Comparison of ENCODE assay signal across 9 mouse cellular contexts in the genomic region with DNA sequence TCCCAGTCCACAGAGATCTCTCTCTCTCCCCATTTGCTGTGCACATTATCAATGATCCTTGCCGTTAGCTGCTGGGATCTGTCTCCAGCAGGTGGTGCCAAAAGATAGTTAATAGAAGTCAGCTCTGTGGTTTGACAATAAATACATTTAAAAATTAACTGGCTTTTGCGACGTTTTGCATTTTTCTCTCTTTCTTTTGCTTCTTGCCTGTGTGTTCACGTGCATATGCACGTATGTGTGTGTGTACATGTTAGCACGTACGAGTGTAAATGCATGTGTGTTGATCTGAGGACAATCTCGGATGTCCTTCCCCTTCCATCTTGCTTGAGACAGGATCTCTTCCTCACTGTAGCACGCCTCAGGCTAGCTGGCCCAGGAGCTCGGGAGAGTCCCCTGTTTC. TPM values are rescaled to one million over a fixed set of nuclear protein-coding genes. Genes with fewer than 3 reads are reported as not detected.
A peak's percentile ranks its signal among the peaks of the same experiment; 100 is the strongest.
DNase-seq lines count a peak whose midpoint lies in the region; ATAC-seq and TF ChIP-seq lines count a peak whose summit lies in the region.
"Had no signal": no experiment of that assay in that cellular context is flagged by ENCODE, and none has a peak within 500 bp of the region (broad histone marks: within the 10 kb centered on the region; RNA-seq: fewer than 3 reads in every experiment).

No protein-coding gene starts in this region.

- no peak overlapping the region for H3K4me3 ChIP-seq in liver, adult 2 months (ENCODE audit: insufficient read depth, low read depth, low read length)
- no peak overlapping the region for H3K4me3 ChIP-seq in liver, embryonic 12.5 days
- H3K4me3 ChIP-seq in kidney, adult 2 months (ENCODE audit: insufficient read depth, low read depth, low read length) = no peak overlapping the region
- H3K4me3 ChIP-seq in forebrain, embryonic 13.5 days = no peak overlapping the region

- no peaks in the 10 kb centered on the region for H3K9me3 ChIP-seq in liver, embryonic 12.5 days (replicated peaks)
- 0 out of 2 replicates have a peak, but pooled peaks cover under 1% of the 10 kb centered on the region for H3K9me3 ChIP-seq in forebrain, embryonic 13.5 days (replicated peaks)

- 43% methylated on average over 10 of the region's 10 CpGs for WGBS in liver, adult 2 months
- 35% methylated on average over 10 of the region's 10 CpGs for WGBS in liver, embryonic 12.5 days (ENCODE audit: insufficient replicate concordance)
- 24% methylated on average over 10 of the region's 10 CpGs for WGBS in kidney, adult 2 months
- 49% methylated on average over 10 of the region's 10 CpGs for WGBS in forebrain, embryonic 13.5 days

- H3K79me2 ChIP-seq in liver, adult 2 months (ENCODE audit: control insufficient read depth, insufficient read depth, low read length) = no peaks in the 10 kb centered on the region

- TF ChIP-seq POLR2A in liver, adult 2 months (IDR thresholded peaks at IDR 0.05; ENCODE audit: extremely low read depth, insufficient read depth, low read length) = no peak
- no peak for TF ChIP-seq POLR2A in kidney, adult 2 months (IDR thresholded peaks at IDR 0.05; ENCODE audit: low read depth, low read length)

- H3K36me3 ChIP-seq in liver, adult 2 months (ENCODE audit: control insufficient read depth, insufficient read depth, low read length) = no peaks in the 10 kb centered on the region
- H3K36me3 ChIP-seq in liver, embryonic 12.5 days = no peaks in the 10 kb centered on the region
- no peaks in the 10 kb centered on the region for H3K36me3 ChIP-seq in kidney, adult 2 months (ENCODE audit: control insufficient read depth, insufficient read depth, low read length)
- H3K36me3 ChIP-seq in forebrain, embryonic 13.5 days (ENCODE audit: poor library complexity, severe bottlenecking) = no peaks in the 10 kb centered on the region

- peak; percentile 37; the same call in 1 of the 2 replicates for TF ChIP-seq CTCF in liver, adult 2 months (IDR thresholded peaks at IDR 0.05; ENCODE audit: low read depth, low read length)
- peak; percentile 69 for TF ChIP-seq CTCF in kidney, adult 2 months (conservative IDR thresholded peaks at IDR 0.05; ENCODE audit: insufficient read depth, insufficient read length, low read depth, low read length)

- no peaks in the 10 kb centered on the region for H3K27me3 ChIP-seq in liver, adult 2 months (ENCODE audit: control insufficient read depth, insufficient read depth, low read length)
- no peaks in the 10 kb centered on the region for H3K27me3 ChIP-seq in liver, embryonic 12.5 days (replicated peaks)
- no peaks in the 10 kb centered on the region for H3K27me3 ChIP-seq in kidney, adult 2 months (replicated peaks; ENCODE audit: control insufficient read depth, insufficient read depth, low read length)
- no peaks in the 10 kb centered on the region; the same call in 1 of the 2 replicates for H3K27me3 ChIP-seq in forebrain, embryonic 13.5 days

- peak; percentile 45 for DNase-seq in liver, adult 2 months (ENCODE audit: extremely low read depth, low read depth, low spot score)
- peak; percentile 34 for DNase-seq in embryo, embryonic 11.5 days (ENCODE audit: low read depth, low spot score)
- peak; percentile 74 for DNase-seq in kidney, adult 2 months
- DNase-seq in left cerebral cortex, postnatal 4 days = peak; percentile 58
- DNase-seq in retina, embryonic 14.5 days (ENCODE audit: low spot score) = peak; percentile 78

- no peak for ATAC-seq in liver, embryonic 12.5 days
- ATAC-seq in activated CD4-positive, CD25-positive, alpha-beta regulatory T cell, adult 4 months = peak; percentile 43
- ATAC-seq in forebrain, embryonic 13.5 days = no peak

- no peak overlapping the region for H3K27ac ChIP-seq in liver, adult 2 months (replicated peaks; ENCODE audit: insufficient read depth, low read depth, low read length)
- H3K27ac ChIP-seq in liver, embryonic 12.5 days = no peak overlapping the region
- no peak overlapping the region for H3K27ac ChIP-seq in kidney, adult 2 months (ENCODE audit: insufficient read depth, low read depth, low read length)
- H3K27ac ChIP-seq in forebrain, embryonic 13.5 days = no peak overlapping the region

- H3K4me2 ChIP-seq in liver, embryonic 12.5 days = no peak overlapping the region
- no peak overlapping the region for H3K4me2 ChIP-seq in forebrain, embryonic 13.5 days

- intact Hi-C loops in left cerebral cortex, postnatal 4 days (cut with DNase I) = loop anchor here (5.0 to 10.0 kb wide), 2 partner anchors 104 to 352 kb away; partner anchors contain the start of gene Rbm24

- no peak overlapping the region for H3K9ac ChIP-seq in liver, adult 2 months (ENCODE audit: low read depth, low read length)
- H3K9ac ChIP-seq in liver, embryonic 12.5 days = no peak overlapping the region
- no peak overlapping the region for H3K9ac ChIP-seq in forebrain, embryonic 13.5 days

- H3K4me1 ChIP-seq in liver, adult 2 months (ENCODE audit: control insufficient read depth, insufficient read depth, low read length) = no peaks in the 10 kb centered on the region
- H3K4me1 ChIP-seq in liver, embryonic 12.5 days = no peaks in the 10 kb centered on the region
- peaks cover 8% of the 10 kb centered on the region; the same call in 1 of the 2 replicates for H3K4me1 ChIP-seq in kidney, adult 2 months (ENCODE audit: control insufficient read depth, insufficient read depth, low read length)
- no peaks in the 10 kb centered on the region for H3K4me1 ChIP-seq in forebrain, embryonic 13.5 days

RNA-seq across cellular contexts. Expression of gene Stmnd1, which starts 37.3 kb away (rescaled TPM):
- not detected in 2 replicates for total RNA-seq in liver, adult 2 months (2014; rRNA removed)
- polyA plus RNA-seq in liver, adult 2 months (2012; rRNA removed) = not detected in 2 replicates
- polyA plus RNA-seq in liver, embryonic 12.5 days (2016; fragmentation: Nextera tagmentation; extraction: Ambion mirVana) = not detected in 2 replicates
- not detected for polyA plus RNA-seq in activated CD4-positive, CD25-positive, alpha-beta regulatory T cell, adult 4 months (2017; shearing (Covaris generic))
- 0.06 TPM in 1 of 2 replicates, not detected in the other for polyA plus RNA-seq in kidney, adult 2 months (2012; rRNA removed)
- under 1 TPM in 1 of 2 experiments, not detected in 1; 0.26 TPM for total RNA-seq in left cerebral cortex, postnatal 4 days (2021)
- not detected in 2 replicates for polyA plus RNA-seq in forebrain, embryonic 13.5 days (2015; fragmentation: Nextera tagmentation; extraction: Ambion mirVana)
- polyA plus RNA-seq: neural tube, embryonic 14.5 days had no signal
